Mouse (Mus musculus): ENCODE measurements at regions not wholly inside any gene's neighbourhood (a gene's known extent, or its start where the extent isn't known, plus 50 kb on each side); places are given as distances from the start of the nearest gene placed in this dataset.

DNA sequence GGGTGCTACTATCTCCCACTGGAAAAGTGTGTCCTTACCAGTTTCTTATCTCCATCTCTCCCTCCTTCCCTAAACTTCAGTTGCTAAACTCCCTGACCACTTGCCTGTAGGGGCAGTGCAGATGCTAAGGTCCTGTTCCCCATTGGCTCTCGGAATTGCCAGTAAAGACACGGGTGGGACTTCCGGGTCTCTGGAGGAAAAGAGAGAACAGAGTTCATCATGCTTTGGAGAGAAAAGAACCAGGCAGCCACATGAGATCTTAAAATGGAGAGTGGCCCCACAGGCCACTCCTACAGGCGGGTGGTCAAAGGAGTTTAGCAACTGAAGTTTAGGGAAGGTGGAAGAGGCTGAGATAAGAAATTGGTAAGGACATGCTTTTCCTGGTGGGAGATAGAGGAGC lies 60.3 kb upstream of the Smim23 start:
- TF ChIP-seq CTCF (IDR thresholded peaks at IDR 0.05; ENCODE audit: control insufficient read depth, insufficient read depth, low read length) (no peak), POLR2A (IDR thresholded peaks at IDR 0.05; ENCODE audit: borderline replicate concordance, control insufficient read depth, low read depth, low read length) (no peak)
